Mouse (Mus musculus) adrenal gland, postnatal 14 days (tissue): ENCODE data around the gene Tbc1d24. TPM values are rescaled to one million over a fixed set of nuclear protein-coding genes. Genes with fewer than 3 reads are reported as not detected.
"Not testable (repeated sequence)": the region's sequence is repeated elsewhere in the genome, so short reads cannot be mapped to it uniquely, and the experiment has no call there.

Source experiments
- DNase-seq: peaks from one replicate; pipeline ENCODE4 v3.0.0; 2021; ENCODE audit warnings: mixed read lengths
- microRNA-seq, 2 experiments: library from miRNA; unstranded; fragments of <30 nt; microRNA quantifications; one replicate each; pipeline ENCODE4 v1.2.0; 2021
- total RNA-seq: library from RNA; stranded (reverse); gene quantifications from 2 replicates; pipeline ENCODE4 v1.2.3, GENCODE M21; 2021

Gene Tbc1d24
- total RNA-seq, 1 experiment from 2014 or later, result 11.0 TPM

- peak; percentile 68 for DNase-seq
Measured at GRCm38 (mm10) chr17:24149421-24149820, 55.9 kb downstream of the Tbc1d24 start.

DNA sequence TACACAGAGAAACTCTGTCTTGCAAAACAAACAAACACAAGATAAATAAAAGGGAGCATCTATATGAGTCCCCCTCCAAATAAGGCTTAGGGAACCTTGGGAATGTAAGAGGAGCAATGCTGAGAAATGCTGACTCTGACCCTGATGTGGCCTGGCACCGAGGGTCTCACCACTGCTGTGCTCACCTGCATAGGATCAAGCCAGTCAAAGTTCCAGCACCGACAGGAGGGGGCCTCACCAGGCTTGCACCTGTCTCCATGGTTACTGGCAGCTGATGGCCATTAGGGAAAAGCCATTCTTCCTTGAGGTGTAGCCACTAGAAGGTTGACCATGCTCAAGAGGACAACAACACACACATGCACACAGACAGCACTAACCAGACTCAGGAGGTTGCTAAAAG, 62.5 kb downstream of the Tbc1d24 start:
- no peak for DNase-seq

DNA sequence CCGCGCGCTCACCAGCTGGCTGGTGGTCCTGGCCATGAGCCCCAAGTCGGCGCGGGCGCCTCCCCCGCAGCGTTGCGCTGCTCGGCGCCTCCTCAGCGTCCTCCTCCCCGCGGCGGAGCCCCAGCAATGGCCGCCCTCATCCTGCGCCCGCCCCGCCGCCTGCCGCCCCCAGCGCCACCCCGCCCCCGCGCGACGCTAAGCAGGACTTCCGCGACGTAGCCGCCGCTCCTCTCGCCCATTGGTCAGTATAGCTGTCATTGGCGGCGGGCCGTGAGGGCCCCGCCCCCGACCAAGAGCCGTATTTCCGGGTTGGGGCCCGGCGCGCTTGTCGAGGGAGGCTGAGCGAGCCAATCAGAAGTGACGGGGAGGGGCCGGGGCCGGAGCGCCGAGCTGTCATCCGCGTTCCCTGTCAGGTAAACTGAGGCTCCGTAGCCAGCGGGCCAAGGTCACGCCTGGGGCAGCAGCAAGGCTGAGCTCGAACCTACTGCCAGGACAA, 63.9 kb downstream of the Tbc1d24 start:
- DNase-seq, result peak; percentile 99

DNA sequence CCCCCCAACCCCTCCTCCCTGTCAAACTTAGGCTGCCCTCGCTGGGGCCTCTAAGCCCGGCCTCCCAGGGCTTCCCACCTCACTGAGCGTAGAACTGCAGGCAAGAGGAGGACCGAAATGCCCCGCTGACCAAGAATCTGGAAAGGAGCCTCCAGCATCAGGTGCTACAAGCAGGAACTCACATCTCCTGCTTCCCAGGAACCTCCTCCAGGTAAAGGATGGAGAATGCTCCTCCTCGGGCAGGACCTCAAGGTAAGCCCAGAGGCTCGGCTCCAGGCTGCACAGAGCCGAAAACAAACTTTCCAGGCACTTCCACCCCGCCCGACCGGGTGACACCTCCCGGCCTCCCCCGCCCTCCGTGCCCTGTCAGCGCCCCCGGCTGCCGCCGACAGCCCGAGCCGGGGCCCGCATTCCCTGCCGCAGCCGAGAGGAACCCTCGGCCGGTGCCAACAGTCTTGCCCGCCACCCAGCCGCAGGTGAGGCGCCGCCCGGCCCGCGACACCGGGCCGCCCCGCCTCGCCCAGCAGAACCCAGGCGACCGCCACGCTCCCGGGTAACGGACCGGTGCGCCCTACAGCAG, 64.4 kb downstream of the Tbc1d24 start:
- peak; percentile 70 for DNase-seq

- no peak for DNase-seq
Measured at GRCm38 (mm10) chr17:24139968-24140367, 65.4 kb downstream of the Tbc1d24 start.

DNA sequence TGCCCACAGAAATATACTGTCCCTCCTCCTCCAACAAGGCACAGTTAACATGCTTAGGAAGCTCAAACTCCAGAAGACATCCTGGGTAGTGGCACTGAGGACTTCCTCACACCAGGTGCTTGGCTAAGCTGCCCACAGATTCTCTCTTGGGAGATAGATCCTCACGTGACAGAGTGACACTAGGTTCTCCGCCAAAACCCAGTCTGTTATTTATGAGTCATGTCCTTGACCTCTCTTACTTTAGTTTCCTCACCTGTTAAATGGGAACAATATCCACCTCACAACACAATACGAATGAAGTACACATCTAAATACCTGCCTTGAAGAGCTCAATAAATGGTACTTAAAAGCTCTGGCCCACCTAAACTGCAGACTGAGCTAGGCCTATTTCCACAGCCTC, 66.1 kb downstream of the Tbc1d24 start:
- DNase-seq, result no peak

DNA sequence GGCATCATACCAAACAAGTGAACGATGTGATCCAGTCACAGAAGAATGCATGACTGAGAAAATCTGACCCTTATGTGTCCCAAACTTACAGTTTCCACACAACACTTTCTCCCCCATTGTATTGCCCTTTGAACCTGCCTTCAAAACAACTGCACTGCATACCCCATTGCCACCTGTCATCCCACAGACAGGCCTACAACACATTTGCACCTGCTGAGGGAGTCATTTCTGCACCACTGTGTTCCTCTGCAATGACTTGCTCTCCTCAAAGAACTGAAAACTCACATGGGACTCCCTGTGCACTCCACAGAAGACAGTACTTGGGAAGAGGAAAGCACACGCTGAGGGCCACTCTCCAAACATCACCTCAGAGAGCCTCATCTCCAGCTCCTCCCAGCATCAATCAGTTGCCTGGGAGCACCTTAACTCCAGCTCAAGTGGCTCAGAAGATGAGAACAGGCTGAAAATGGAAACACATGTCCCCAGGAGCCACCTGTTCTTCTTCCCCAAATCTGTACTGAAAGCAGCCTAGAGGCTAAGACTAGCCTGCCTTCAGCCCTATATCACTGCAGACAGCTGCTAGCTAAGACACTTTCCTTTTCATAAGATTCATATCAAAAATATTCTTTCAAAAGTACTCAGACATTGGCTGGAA, 68.0 kb downstream of the Tbc1d24 start:
- no peak for DNase-seq

DNA sequence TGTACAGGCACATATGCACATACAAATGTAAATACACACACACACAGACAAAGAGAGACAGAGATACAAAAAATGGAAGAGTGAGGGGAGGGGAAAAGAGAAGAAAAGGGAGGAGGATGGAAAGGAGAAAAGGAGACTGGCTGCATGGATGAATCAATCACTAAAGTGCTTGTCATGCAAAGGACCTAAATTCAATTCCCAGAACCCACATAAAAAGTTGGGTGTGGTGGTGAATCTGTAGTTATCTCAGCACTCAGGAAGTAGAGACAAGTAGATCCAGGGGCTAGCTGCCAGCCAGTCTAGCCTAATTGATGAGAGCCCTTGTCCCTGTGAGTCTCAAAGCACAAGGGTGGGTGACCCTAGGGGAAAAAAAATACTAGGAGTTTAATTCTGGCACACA, 71.3 kb downstream of the Tbc1d24 start:
- no peak for DNase-seq

DNA sequence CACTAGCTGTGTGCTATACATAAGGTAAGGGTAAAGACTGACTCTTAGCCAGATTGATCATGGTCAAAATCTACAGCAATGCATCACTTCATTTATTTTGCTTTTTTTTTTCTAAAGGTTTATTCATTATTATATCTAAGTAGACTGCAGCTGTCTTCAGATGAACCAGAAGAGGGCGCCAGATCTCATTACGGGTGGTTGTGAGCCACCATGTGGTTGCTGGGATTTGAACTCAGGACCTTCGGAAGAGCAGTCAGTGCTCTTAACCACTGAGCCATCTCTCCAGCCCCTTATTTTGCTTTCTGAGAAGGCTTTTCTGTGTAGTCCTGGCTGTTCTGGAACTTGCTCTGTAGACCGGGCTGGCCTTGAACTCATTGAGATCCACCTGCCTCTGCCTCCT, 72.4 kb downstream of the Tbc1d24 start:
- not testable (repeated sequence) for DNase-seq

- no peak for DNase-seq
Measured at GRCm38 (mm10) chr17:24131570-24131969, 73.8 kb downstream of the Tbc1d24 start.

DNA sequence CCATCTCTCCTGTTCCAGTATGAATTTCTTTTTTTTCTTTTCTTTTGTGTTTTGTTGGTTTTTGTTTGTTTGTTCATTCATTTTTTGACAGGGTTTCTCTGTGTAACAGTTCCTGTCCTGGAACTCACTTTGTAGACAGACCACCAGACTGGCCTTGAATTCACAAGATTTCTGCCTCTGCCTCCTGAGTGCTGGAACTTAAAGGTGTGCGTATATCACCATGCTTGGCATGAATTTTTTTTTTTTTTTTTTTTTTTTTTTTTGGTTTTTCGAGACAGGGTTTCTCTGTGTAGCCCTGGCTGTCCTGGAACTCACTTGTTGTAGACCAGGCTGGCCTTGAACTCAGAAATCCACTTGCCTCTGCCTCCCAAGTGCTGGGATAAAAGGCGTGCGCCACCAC, 76.1 kb downstream of the Tbc1d24 start:
- not testable (repeated sequence) for DNase-seq

DNA sequence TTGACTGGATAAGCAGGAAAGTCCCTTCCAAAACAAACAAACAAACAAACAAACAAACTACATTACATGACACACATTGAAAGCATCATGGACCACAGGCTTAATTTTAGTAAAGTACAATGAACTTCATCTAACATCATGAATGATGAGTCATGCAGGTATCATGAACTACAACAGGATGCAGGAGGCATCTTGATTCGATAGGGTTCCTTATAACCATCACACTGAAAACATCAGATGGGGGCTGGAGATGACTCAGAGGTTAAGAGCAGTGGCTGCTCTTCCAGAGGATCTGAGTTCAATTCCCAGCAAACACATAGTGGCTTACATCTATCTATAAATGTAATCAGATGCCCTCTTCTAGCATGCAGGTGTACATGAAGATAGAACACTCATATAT, 77.8 kb downstream of the Tbc1d24 start:
- no peak for DNase-seq

GRCm38 (mm10) chr17:24126801-24127200, 78.6 kb downstream of the Tbc1d24 start:
- no peak for DNase-seq

Small RNA genes within 50 kb of the gene (microRNA-seq; reads per million reads assigned to microRNA genes)
- gene Mir5134 (0 to 1.5 reads per million in 2 experiments), gene Mir6965 (0.38 to 0.43 reads per million in 2 experiments)

Other genes starting within 250 kb of the Tbc1d24 start
- 0.34 and 0.37 TPM in 2 replicates for gene Prss30, start 225.0 kb downstream of the Tbc1d24 start, total RNA-seq
- not detected in 2 replicates for gene Prss22, start 207.5 kb downstream of the Tbc1d24 start, total RNA-seq
- gene Prss27, start 167.4 kb downstream of the Tbc1d24 start, total RNA-seq, result 0.41 and 1.6 TPM in 2 replicates
- gene Kctd5, start 132.1 kb downstream of the Tbc1d24 start, total RNA-seq, result 19.1 and 21.9 TPM in 2 replicates
- 49.1 and 53.7 TPM in 2 replicates for gene Pdpk1, start 54.6 kb downstream of the Tbc1d24 start, total RNA-seq
- gene Amdhd2, start 41.8 kb downstream of the Tbc1d24 start, total RNA-seq, result 35.8 and 37.2 TPM in 2 replicates
- gene Atp6v0c, start 35.9 kb downstream of the Tbc1d24 start, total RNA-seq, result 346 and 376 TPM in 2 replicates
- gene Ntn3, start 4.0 kb upstream of the Tbc1d24 start, total RNA-seq, result 2.1 and 2.9 TPM in 2 replicates
- 9.2 and 14.0 TPM in 2 replicates for gene Tedc2, start 15.3 kb upstream of the Tbc1d24 start, total RNA-seq
- 12.0 and 12.8 TPM in 2 replicates for gene Ccnf, start 45.9 kb upstream of the Tbc1d24 start, total RNA-seq
- gene Abca17, start 145.5 kb upstream of the Tbc1d24 start, total RNA-seq, result 0.11 TPM in 1 of 2 replicates, not detected in the other
- gene Abca3, start 146.4 kb upstream of the Tbc1d24 start, total RNA-seq, result 24.4 and 25.2 TPM in 2 replicates
- gene Rnps1, start 209.0 kb upstream of the Tbc1d24 start, total RNA-seq, result 78.8 and 84.9 TPM in 2 replicates
- gene Eci1, start 221.1 kb upstream of the Tbc1d24 start, total RNA-seq, result 505 and 573 TPM in 2 replicates
- gene Dnase1l2, start 237.5 kb upstream of the Tbc1d24 start, total RNA-seq, result 1.8 and 2.5 TPM in 2 replicates